Mouse (Mus musculus): Measurements from ENCODE around the gene Ear14. TPM values are rescaled to one million over a fixed set of nuclear protein-coding genes. Genes with fewer than 3 reads are reported as not detected.
"Not testable (repeated sequence)": the region's sequence is repeated elsewhere in the genome, so short reads cannot be mapped to it uniquely, and the experiment has no call there.

Ear14 gene
- polyA plus RNA-seq, 1 experiment from 2014 or later = not detected

DNA sequence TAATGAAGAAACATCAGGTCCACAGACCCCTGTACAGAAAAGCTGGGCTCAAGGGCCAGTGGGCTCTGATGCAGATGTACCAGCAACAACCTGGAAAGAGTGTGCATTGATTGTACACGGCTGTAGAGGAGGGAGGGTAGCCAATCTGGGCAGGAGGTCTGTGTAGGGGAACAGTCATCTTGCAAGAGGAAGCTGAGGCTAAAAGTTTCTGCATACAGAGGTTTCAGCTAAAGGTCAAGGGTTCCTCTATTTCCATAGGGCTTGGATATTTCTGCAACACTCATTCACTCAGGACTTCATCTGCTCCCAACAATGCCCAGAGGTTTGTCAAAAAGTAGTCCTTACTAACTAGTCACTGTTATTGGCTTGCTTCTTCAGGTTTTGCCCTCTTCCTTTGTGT lies 34.3 kb downstream of the Ear14 start:
- H3K4me3 ChIP-seq (ENCODE audit: low read length) = not testable (repeated sequence)
- 71% methylated on average over 1 of the region's 1 CpGs for WGBS

DNA sequence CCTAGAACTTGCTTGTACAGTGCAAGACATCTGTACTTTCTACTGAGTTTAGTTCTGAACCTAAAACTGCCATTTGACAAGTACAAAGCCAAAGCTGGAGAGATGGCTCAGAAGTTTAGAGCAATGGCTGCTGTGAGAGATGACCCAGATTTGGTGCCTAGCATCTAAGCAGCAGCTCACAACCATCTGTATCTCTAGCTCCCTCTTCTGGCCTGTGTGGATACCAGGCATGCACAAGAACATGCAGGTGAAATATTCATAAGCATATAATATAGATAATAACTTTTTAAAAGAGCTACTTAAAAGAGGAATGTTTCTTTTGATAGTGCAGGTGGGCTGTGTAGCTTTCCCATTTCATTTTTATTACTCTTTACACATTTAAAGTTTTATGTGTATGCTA lies 37.7 kb downstream of the Ear14 start:
- no peak for ATAC-seq
- no peaks in the 10 kb centered on the region for H3K27me3 ChIP-seq (replicated peaks; ENCODE audit: control insufficient read depth, insufficient read depth, low read length)
- H3K9me3 ChIP-seq (ENCODE audit: control insufficient read depth, low read length) = no peaks in the 10 kb centered on the region
- no peak overlapping the region for H3K4me3 ChIP-seq (ENCODE audit: low read length)
- no peak overlapping the region for H3K9ac ChIP-seq (ENCODE audit: low read depth, low read length)
- no peak overlapping the region for H3K4me2 ChIP-seq (ENCODE audit: low read length)
- no peak overlapping the region for H3K27ac ChIP-seq (ENCODE audit: low read depth, low read length)
- H3K36me3 ChIP-seq (ENCODE audit: control insufficient read depth, insufficient read depth, low read length) = no peaks in the 10 kb centered on the region
- H3K4me1 ChIP-seq (ENCODE audit: control insufficient read depth, insufficient read depth, low read depth, low read length) = no peaks in the 10 kb centered on the region

More for the DNA sequence above, 34.3 kb downstream of the Ear14 start:
- not testable (repeated sequence) for H3K4me1 ChIP-seq (ENCODE audit: control insufficient read depth, insufficient read depth, low read depth, low read length); H3K27me3 ChIP-seq (replicated peaks; ENCODE audit: control insufficient read depth, insufficient read depth, low read length); ATAC-seq; H3K9ac ChIP-seq (ENCODE audit: low read depth, low read length); H3K9me3 ChIP-seq (ENCODE audit: control insufficient read depth, low read length); H3K27ac ChIP-seq (ENCODE audit: low read depth, low read length); H3K4me2 ChIP-seq (ENCODE audit: low read length); H3K36me3 ChIP-seq (ENCODE audit: control insufficient read depth, insufficient read depth, low read length)

DNA sequence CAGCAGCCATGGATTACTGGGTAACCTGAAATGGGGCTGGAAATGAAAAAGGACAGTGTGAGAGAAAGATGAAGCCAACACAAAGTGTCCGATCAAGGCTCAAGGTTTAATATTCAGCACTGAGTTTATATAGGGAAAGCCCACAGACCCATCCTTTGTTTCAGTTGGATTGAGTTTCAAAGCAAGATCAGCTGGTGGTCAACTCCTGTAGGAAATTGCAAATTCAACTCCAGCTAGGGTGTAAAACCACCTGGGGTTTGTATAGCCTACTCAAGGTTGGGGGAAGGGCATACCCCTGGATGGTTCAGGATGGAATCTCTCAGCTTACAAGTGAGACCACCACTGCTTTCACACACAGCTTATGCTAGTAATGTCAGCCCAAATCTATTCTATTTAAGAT lies 44.5 kb downstream of the Ear14 start:
- Histone ChIP-seq H3K4me1 (ENCODE audit: control insufficient read depth, insufficient read depth, low read depth, low read length) (no peaks in the 10 kb centered on the region), H3K4me2 (ENCODE audit: low read length) (no peak overlapping the region), H3K36me3 (ENCODE audit: control insufficient read depth, insufficient read depth, low read length) (no peaks in the 10 kb centered on the region), H3K9ac (ENCODE audit: low read depth, low read length) (no peak overlapping the region), H3K27ac (ENCODE audit: low read depth, low read length) (no peak overlapping the region), H3K9me3 (ENCODE audit: control insufficient read depth, low read length) (no peaks in the 10 kb centered on the region), H3K27me3 (replicated peaks; ENCODE audit: control insufficient read depth, insufficient read depth, low read length) (no peaks in the 10 kb centered on the region), H3K4me3 (ENCODE audit: low read length) (no peak overlapping the region)
- ATAC-seq = no peak
- 86% methylated on average over 1 of the region's 1 CpGs for WGBS

DNA sequence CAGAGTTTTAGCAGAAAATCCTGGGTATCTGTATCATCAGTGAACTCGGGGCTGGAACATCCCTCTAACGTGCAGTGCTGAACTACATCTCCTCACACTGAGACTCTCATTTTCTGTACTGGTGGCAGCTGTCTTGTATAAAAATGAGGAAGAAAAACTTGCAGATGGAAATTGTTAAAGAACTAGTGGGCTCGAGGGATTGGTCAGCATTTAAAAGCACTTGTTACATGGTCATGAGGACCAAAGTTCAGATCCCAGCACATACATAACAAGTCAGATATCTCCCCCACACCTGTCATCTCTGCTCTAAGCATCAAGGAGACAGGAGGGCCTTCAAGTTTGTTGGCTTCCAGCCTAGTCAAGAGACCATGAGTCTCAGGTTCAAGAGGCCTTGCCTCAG lies 47.2 kb downstream of the Ear14 start:
- no peak for ATAC-seq
- H3K36me3 ChIP-seq (ENCODE audit: control insufficient read depth, insufficient read depth, low read length) = no peaks in the 10 kb centered on the region

DNA sequence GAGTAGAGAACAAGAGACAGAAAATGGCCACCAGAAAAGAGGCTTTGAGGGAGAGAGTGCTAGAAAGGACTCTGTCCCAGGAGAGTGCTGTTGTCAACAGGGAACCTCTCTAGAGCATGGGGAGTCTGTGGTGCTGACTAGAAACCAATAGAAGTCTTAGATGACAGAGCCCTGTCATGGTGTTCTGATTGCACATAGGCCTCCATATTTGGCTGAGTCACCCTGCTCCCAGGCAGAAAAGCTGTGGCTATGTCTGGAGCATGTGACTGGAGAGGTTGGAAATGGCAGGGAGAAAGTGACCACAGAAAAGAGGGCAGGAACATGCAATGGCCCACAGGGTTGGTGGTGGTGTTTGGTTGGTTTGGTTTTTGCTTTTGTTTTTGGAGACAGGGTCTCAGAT lies 49.0 kb downstream of the Ear14 start:
- ATAC-seq; H3K27me3 ChIP-seq (replicated peaks; ENCODE audit: control insufficient read depth, insufficient read depth, low read length); H3K4me3 ChIP-seq (ENCODE audit: low read length); H3K4me1 ChIP-seq (ENCODE audit: control insufficient read depth, insufficient read depth, low read depth, low read length); H3K4me2 ChIP-seq (ENCODE audit: low read length); H3K9ac ChIP-seq (ENCODE audit: low read depth, low read length); H3K27ac ChIP-seq (ENCODE audit: low read depth, low read length); H3K9me3 ChIP-seq (ENCODE audit: control insufficient read depth, low read length); H3K36me3 ChIP-seq (ENCODE audit: control insufficient read depth, insufficient read depth, low read length): not testable (repeated sequence)

More for the DNA sequence above, 47.2 kb downstream of the Ear14 start:
- 79% methylated on average over 3 of the region's 3 CpGs for WGBS
- Histone ChIP-seq H3K9ac (ENCODE audit: low read depth, low read length) (no peak overlapping the region), H3K9me3 (ENCODE audit: control insufficient read depth, low read length) (no peaks in the 10 kb centered on the region), H3K27ac (ENCODE audit: low read depth, low read length) (no peak overlapping the region), H3K4me1 (ENCODE audit: control insufficient read depth, insufficient read depth, low read depth, low read length) (no peaks in the 10 kb centered on the region), H3K4me2 (ENCODE audit: low read length) (no peak overlapping the region), H3K4me3 (ENCODE audit: low read length) (no peak overlapping the region), H3K27me3 (replicated peaks; ENCODE audit: control insufficient read depth, insufficient read depth, low read length) (no peaks in the 10 kb centered on the region)

DNA sequence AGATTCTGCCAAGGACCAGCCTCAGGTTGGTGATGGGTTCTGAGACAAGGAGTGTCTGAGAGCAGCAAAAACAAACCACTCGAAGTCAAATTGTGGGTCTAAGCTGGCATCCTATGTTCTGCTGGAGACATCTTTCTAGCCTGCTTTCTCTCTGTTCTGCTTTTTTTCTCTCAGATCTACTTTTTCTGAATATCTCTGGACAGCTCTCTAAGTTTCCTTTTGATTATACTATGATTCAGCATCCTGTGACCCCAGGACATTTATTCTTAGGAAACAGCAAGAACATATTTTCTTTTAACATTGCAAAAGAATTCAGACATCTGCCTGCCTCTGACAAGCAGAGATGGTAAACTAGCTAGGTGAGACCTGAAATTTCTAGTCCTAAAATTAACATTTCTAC lies 50.4 kb downstream of the Ear14 start:
- WGBS = 86% methylated on average over 1 of the region's 1 CpGs
- H3K9ac ChIP-seq (ENCODE audit: low read depth, low read length) = no peak overlapping the region
- no peaks in the 10 kb centered on the region for H3K4me1 ChIP-seq (ENCODE audit: control insufficient read depth, insufficient read depth, low read depth, low read length)
- no peak overlapping the region for H3K27ac ChIP-seq (ENCODE audit: low read depth, low read length)
- H3K36me3 ChIP-seq (ENCODE audit: control insufficient read depth, insufficient read depth, low read length) = no peaks in the 10 kb centered on the region
- no peaks in the 10 kb centered on the region for H3K9me3 ChIP-seq (ENCODE audit: control insufficient read depth, low read length)
- H3K27me3 ChIP-seq (replicated peaks; ENCODE audit: control insufficient read depth, insufficient read depth, low read length) = no peaks in the 10 kb centered on the region
- no peak for ATAC-seq
- H3K4me2 ChIP-seq (ENCODE audit: low read length) = no peak overlapping the region
- H3K4me3 ChIP-seq (ENCODE audit: low read length) = no peak overlapping the region

Other genes with a start within 250 kb of the Ear14 start
- gene Pnp2, start 247.4 kb upstream of the Ear14 start, polyA plus RNA-seq (2015; fragmentation: Nextera tagmentation; extraction: Ambion mirVana) = 0.56 and 0.98 TPM in 2 replicates
- 0.10 TPM in 2 replicates for gene Rnase10, start 195.6 kb upstream of the Ear14 start, polyA plus RNA-seq (2015; fragmentation: Nextera tagmentation; extraction: Ambion mirVana)
- not detected in 2 replicates for gene Rnase9, start 161.5 kb upstream of the Ear14 start, polyA plus RNA-seq (2015; fragmentation: Nextera tagmentation; extraction: Ambion mirVana)
- gene Rnase11, start 153.2 kb upstream of the Ear14 start, polyA plus RNA-seq (2015; fragmentation: Nextera tagmentation; extraction: Ambion mirVana) = not detected in 2 replicates
- gene Rnase12, start 145.7 kb upstream of the Ear14 start, polyA plus RNA-seq (2015; fragmentation: Nextera tagmentation; extraction: Ambion mirVana) = not detected in 2 replicates
- 0.03 TPM in 1 of 2 replicates, not detected in the other for gene Olfr750, start 129.0 kb upstream of the Ear14 start, polyA plus RNA-seq (2015; fragmentation: Nextera tagmentation; extraction: Ambion mirVana)
- 18.2 and 19.8 TPM in 2 replicates for gene Rnase4, start 112.3 kb upstream of the Ear14 start, polyA plus RNA-seq (2015; fragmentation: Nextera tagmentation; extraction: Ambion mirVana)
- gene Ang, start 112.2 kb upstream of the Ear14 start, polyA plus RNA-seq (2015; fragmentation: Nextera tagmentation; extraction: Ambion mirVana) = 5.1 and 6.2 TPM in 2 replicates
- gene Eddm3b, start 89.0 kb upstream of the Ear14 start, polyA plus RNA-seq (2015; fragmentation: Nextera tagmentation; extraction: Ambion mirVana) = not detected in 2 replicates
- gene Rnase6, start 79.5 kb upstream of the Ear14 start, polyA plus RNA-seq (2015; fragmentation: Nextera tagmentation; extraction: Ambion mirVana) = 0.84 and 0.93 TPM in 2 replicates
- gene Rnase1, start 56.6 kb upstream of the Ear14 start, polyA plus RNA-seq (2015; fragmentation: Nextera tagmentation; extraction: Ambion mirVana) = 0.84 and 0.96 TPM in 2 replicates
- not detected in 2 replicates for gene Rnase2b, start 41.1 kb upstream of the Ear14 start, polyA plus RNA-seq (2015; fragmentation: Nextera tagmentation; extraction: Ambion mirVana)
- not detected in 2 replicates for gene Ang2, start 4.2 kb upstream of the Ear14 start, polyA plus RNA-seq (2015; fragmentation: Nextera tagmentation; extraction: Ambion mirVana)
- gene Rnase2a, start 52.7 kb downstream of the Ear14 start, polyA plus RNA-seq (2015; fragmentation: Nextera tagmentation; extraction: Ambion mirVana) = not detected in 2 replicates
- gene Gm7247, start 158.4 kb downstream of the Ear14 start, polyA plus RNA-seq (2015; fragmentation: Nextera tagmentation; extraction: Ambion mirVana) = not detected in 2 replicates
- gene Vmn2r88, start 207.4 kb downstream of the Ear14 start, polyA plus RNA-seq (2015; fragmentation: Nextera tagmentation; extraction: Ambion mirVana) = not detected in 2 replicates
- not detected in 2 replicates for gene Vmn2r89, start 248.5 kb downstream of the Ear14 start, polyA plus RNA-seq (2015; fragmentation: Nextera tagmentation; extraction: Ambion mirVana)

All from hindbrain, embryonic 16.5 days (tissue).